10 mouse cellular contexts compared by ENCODE assay signal in genomic region chr4:102719535-102719934, GRCm38 (mm10). TPM values are rescaled to one million over a fixed set of nuclear protein-coding genes. Genes with fewer than 3 reads are reported as not detected.
DNase-seq lines count a peak whose midpoint lies in the region; ATAC-seq and TF ChIP-seq lines count a peak whose summit lies in the region.
"Had no signal": no experiment of that assay in that cellular context is flagged by ENCODE, and none has a peak within 500 bp of the region (broad histone marks: within the 10 kb centered on the region; RNA-seq: fewer than 3 reads in every experiment).

No protein-coding gene starts in this region.

- no peaks in the 10 kb centered on the region for H3K27me3 ChIP-seq in embryonic facial prominence, embryonic 11.5 days (ENCODE audit: control insufficient read depth, insufficient read depth, low read length)
- H3K27me3 ChIP-seq in embryonic facial prominence, embryonic 10.5 days (replicated peaks; ENCODE audit: low read depth, poor library complexity, severe bottlenecking) = no peaks in the 10 kb centered on the region
- peaks cover 7% of the 10 kb centered on the region for H3K27me3 ChIP-seq in Patski
- H3K27me3 ChIP-seq: limb, embryonic 13.5 days had no signal

- in situ Hi-C loops in Patski (cut with MboI; ENCODE audit: low pct_unique_long_range_greater_than_20kb) = loop anchor here (10.0 kb wide), 1 partner anchor 245 kb away; no protein-coding TSS in a partner anchor

- TF ChIP-seq CTCF in Patski (IDR thresholded peaks at IDR 0.05) = peak; percentile 42

- H3K4me1 ChIP-seq in embryonic facial prominence, embryonic 11.5 days (ENCODE audit: control insufficient read depth, insufficient read depth, low read length) = no peaks in the 10 kb centered on the region
- no peaks in the 10 kb centered on the region for H3K4me1 ChIP-seq in embryonic facial prominence, embryonic 10.5 days
- H3K4me1 ChIP-seq: limb, embryonic 13.5 days had no signal

- H3K4me3 ChIP-seq in embryonic facial prominence, embryonic 11.5 days (ENCODE audit: low read depth, low read length) = no peak overlapping the region
- no peak overlapping the region for H3K4me3 ChIP-seq in embryonic facial prominence, embryonic 10.5 days
- H3K4me3 ChIP-seq: limb, embryonic 13.5 days had no signal

- DNase-seq in embryonic facial prominence, embryonic 11.5 days (ENCODE audit: low spot score) = peak; percentile 71
- no peak for DNase-seq in embryonic facial prominence, embryonic 10.5 days (ENCODE audit: low spot score)
- DNase-seq in left cerebral cortex, postnatal 14 days (ENCODE audit: low spot score in 2 of 2) = peak; percentile 16 to 33
- DNase-seq in left cerebral cortex, postnatal 4 days = no peak
- no peak for DNase-seq in Patski (ENCODE audit: low read depth, low spot score)
- DNase-seq in lung, postnatal 14 days = peak; percentile 38
- no peak for DNase-seq in ovary, adult 18-20 months (ENCODE audit: low spot score)
- DNase-seq in gastrocnemius, adult 8-10 months (ENCODE audit: low spot score in 2 of 2) = no peak

- ATAC-seq in embryonic facial prominence, embryonic 11.5 days (replicated peaks; ENCODE audit: insufficient number of reproducible peaks, low FRiP score, low TSS enrichment, low read depth) = no peak
- no peak for ATAC-seq in Patski

- H3K4me2 ChIP-seq in embryonic facial prominence, embryonic 11.5 days (ENCODE audit: low read depth, low read length) = no peak overlapping the region
- H3K4me2 ChIP-seq: limb, embryonic 13.5 days had no signal

- H3K9ac ChIP-seq in embryonic facial prominence, embryonic 11.5 days (replicated peaks; ENCODE audit: low read length) = no peak overlapping the region
- H3K9ac ChIP-seq: limb, embryonic 13.5 days had no signal

- CTCF ChIA-PET in Patski (lab: Charles Lee) = interaction anchor here (1.1 to 1.9 kb wide), 5 partner anchors 10 to 54 kb away, joined by 3 to 4 read pairs (median 4); no protein-coding TSS in a partner anchor

- H3K36me3 ChIP-seq in embryonic facial prominence, embryonic 11.5 days (replicated peaks; ENCODE audit: control insufficient read depth, insufficient read depth, low read depth, low read length) = no peaks in the 10 kb centered on the region
- no peaks in the 10 kb centered on the region for H3K36me3 ChIP-seq in embryonic facial prominence, embryonic 10.5 days (replicated peaks)
- H3K36me3 ChIP-seq: G1E; limb, embryonic 13.5 days had no signal

- 8% methylated on average over 1 of the region's 1 CpGs for WGBS in embryonic facial prominence, embryonic 11.5 days
- WGBS in embryonic facial prominence, embryonic 10.5 days = 7% methylated on average over 1 of the region's 1 CpGs

- H3K27ac ChIP-seq in embryonic facial prominence, embryonic 11.5 days (replicated peaks; ENCODE audit: low read depth, low read length) = no peak overlapping the region
- no peak overlapping the region for H3K27ac ChIP-seq in embryonic facial prominence, embryonic 10.5 days (replicated peaks)
- H3K27ac ChIP-seq: limb, embryonic 13.5 days had no signal

- POLR2A ChIA-PET in Patski (lab: Charles Lee) = no interaction called here

- no peaks in the 10 kb centered on the region for H3K9me3 ChIP-seq in embryonic facial prominence, embryonic 11.5 days (replicated peaks; ENCODE audit: control insufficient read depth, low read length)
- no peaks in the 10 kb centered on the region for H3K9me3 ChIP-seq in embryonic facial prominence, embryonic 10.5 days
- H3K9me3 ChIP-seq: limb, embryonic 13.5 days had no signal

- intact Hi-C loops in left cerebral cortex, postnatal 14 days (cut with DNase I) = no loop called here
- intact Hi-C loops in left cerebral cortex, postnatal 4 days (cut with DNase I) = no loop called here

RNA-seq across cellular contexts. Expression of gene Sgip1, which starts 21.6 kb away (rescaled TPM):
- 10.9 and 11.5 TPM in 2 replicates for polyA plus RNA-seq in embryonic facial prominence, embryonic 11.5 days (2014; fragmentation: Nextera tagmentation; extraction: Ambion mirVana)
- 10.3 and 10.9 TPM in 2 replicates for polyA plus RNA-seq in embryonic facial prominence, embryonic 10.5 days (2016; fragmentation: Nextera tagmentation; extraction: Ambion mirVana)
- 100 to 1,000 TPM; 311 to 321 TPM for total RNA-seq in left cerebral cortex, postnatal 14 days (2021)
- 100 to 1,000 TPM; 205 to 209 TPM for total RNA-seq in left cerebral cortex, postnatal 4 days (2021)
- 0.44 TPM for polyA plus RNA-seq in Patski (2021)
- total RNA-seq in gastrocnemius, adult 8-10 months (2022) = 1 to 10 TPM in 3 of 4 experiments, under 1 TPM in 1; 0.77 to 2.9 (median 2.1) TPM
- polyA plus RNA-seq: G1E had no signal

Comparison
In these comparisons a context has a peak if more than half of its experiments do, and no peak if none do; other contexts are left out.
1. DNase-seq: peak in embryonic facial prominence, embryonic 11.5 days (single experiment), left cerebral cortex, postnatal 14 days (2 of 2) and lung, postnatal 14 days (single experiment); none in embryonic facial prominence, embryonic 10.5 days (single experiment), left cerebral cortex, postnatal 4 days (single experiment), Patski (single experiment), ovary, adult 18-20 months (single experiment) and gastrocnemius, adult 8-10 months (0 of 2).
2. RNA of gene Sgip1, which starts 21.6 kb away (total RNA-seq): 311 to 321 TPM in left cerebral cortex, postnatal 14 days and 205 to 209 TPM in left cerebral cortex, postnatal 4 days; 0.77 to 2.9 TPM in gastrocnemius, adult 8-10 months; every median in the first group is over 10 times any median in the second.